Mouse (Mus musculus) heart, embryonic 16.5 days (tissue): ENCODE results near the gene Ifna4. TPM values are rescaled to one million over a fixed set of nuclear protein-coding genes. Genes with fewer than 3 reads are reported as not detected.
A peak's percentile ranks its signal among the peaks of the same experiment; 100 is the strongest.

Experiments
- ATAC-seq: fragments of 200-750 bp; cut with Nextera tagmentation; replicated peaks from 2 replicates; pipeline ENCODE4 v1.8.0; 2017; ENCODE audit warnings: moderate number of reproducible peaks; ENCODE audit not compliant: insufficient read depth, low FRiP score; ENCODE audit errors: extremely low read depth
- H3K27ac ChIP-seq: fragments of 300-500 bp; sonication (generic); 2 replicates; pipeline ENCODE4 v1.5.1; 2014; ENCODE audit warnings: mild to moderate bottlenecking, low read length, control low read depth, moderate library complexity
- H3K27me3 ChIP-seq: fragments of 300-500 bp; sonication (generic); 2 replicates; pipeline ENCODE4 v1.6.1; 2014; ENCODE audit warnings: low read length, mixed read lengths; ENCODE audit not compliant: control insufficient read depth, insufficient read depth
- H3K36me3 ChIP-seq: fragments of 300-500 bp; sonication (generic); 2 replicates; pipeline ENCODE4 v1.6.1; 2014; ENCODE audit not compliant: control insufficient read depth, insufficient read depth
- H3K4me1 ChIP-seq: fragments of 300-500 bp; sonication (generic); 2 replicates; pipeline ENCODE4 v1.6.1; 2014; ENCODE audit warnings: low read length, mixed read lengths; ENCODE audit not compliant: control insufficient read depth, insufficient read depth
- H3K4me2 ChIP-seq: fragments of 300-500 bp; sonication (generic); 2 replicates; pipeline ENCODE4 v1.6.1; 2014; ENCODE audit warnings: low read depth, mild to moderate bottlenecking, control low read depth, low read length
- H3K4me3 ChIP-seq: fragments of 300-500 bp; sonication (generic); 2 replicates; pipeline ENCODE4 v1.5.1; 2014; ENCODE audit warnings: mild to moderate bottlenecking, control low read depth, low read length
- H3K9ac ChIP-seq: fragments of 300-500 bp; sonication (generic); 2 replicates; pipeline ENCODE4 v1.6.1; 2014; ENCODE audit warnings: low read length, control low read depth
- H3K9me3 ChIP-seq: fragments of 300-500 bp; sonication (generic); replicated peaks from 2 replicates; pipeline ENCODE4 v1.6.1; 2016; ENCODE audit warnings: low read length; ENCODE audit not compliant: control insufficient read depth
- WGBS: fragments of 180-500 bp; shearing (Covaris S2); extraction: QIAGEN DNeasy Blood & Tissue Kit; methylation state at CpG from one replicate; pipeline ENCODE4 v1.1.7; 2014; 5-methylcytosine and 5-hydroxymethylcytosine counted together
- polyA plus RNA-seq: library from polyadenylated mRNA; unstranded; fragments of >200 nt; fragmentation: Nextera tagmentation; extraction: Ambion mirVana; gene quantifications from 2 replicates; pipeline ENCODE4 v1.2.1, GENCODE M21; 2015

Ifna4 gene
- polyA plus RNA-seq, 1 experiment from 2014 or later = not detected

- Histone ChIP-seq H3K4me1 (no peaks in the 10 kb centered on the region; the same call in 1 of the 2 replicates), H3K27ac (no peak overlapping the region), H3K4me2 (no peak overlapping the region), H3K9ac (no peak overlapping the region), H3K27me3 (peaks cover 2% of the 10 kb centered on the region; the same call in 1 of the 2 replicates), H3K4me3 (no peak overlapping the region), H3K9me3 (no peaks in the 10 kb centered on the region), H3K36me3 (no peaks in the 10 kb centered on the region)
- 81% methylated on average over 4 of the region's 4 CpGs for WGBS
- no peak for ATAC-seq
Measured at GRCm38 (mm10) chr4:88876520-88876919, 34.9 kb downstream of the Ifna4 start.

- 33% methylated on average over 10 of the region's 10 CpGs for WGBS
- Histone ChIP-seq H3K9ac (no peak overlapping the region), H3K4me3 (no peak overlapping the region), H3K36me3 (no peaks in the 10 kb centered on the region), H3K9me3 (no peaks in the 10 kb centered on the region), H3K4me2 (0 out of 2 replicates have a peak overlapping the region, but pooled peaks have one; percentile 12), H3K4me1 (no peaks in the 10 kb centered on the region; the same call in 1 of the 2 replicates), H3K27ac (no peak overlapping the region), H3K27me3 (no peaks in the 10 kb centered on the region)
- ATAC-seq = 0 out of 2 replicates have a peak, but pooled peaks have one; percentile 41
Measured at GRCm38 (mm10) chr4:88878246-88878645, 36.6 kb downstream of the Ifna4 start.

GRCm38 (mm10) chr4:88878772-88879171 is 37.1 kb downstream of the Ifna4 start:
- Histone ChIP-seq H3K27ac (no peak overlapping the region), H3K4me1 (no peaks in the 10 kb centered on the region; the same call in 1 of the 2 replicates), H3K4me3 (no peak overlapping the region), H3K36me3 (no peaks in the 10 kb centered on the region), H3K9me3 (no peaks in the 10 kb centered on the region), H3K4me2 (no peak overlapping the region), H3K9ac (no peak overlapping the region), H3K27me3 (no peaks in the 10 kb centered on the region)
- 69% methylated on average over 4 of the region's 4 CpGs for WGBS
- no peak for ATAC-seq

GRCm38 (mm10) chr4:88880101-88880500 is 38.4 kb downstream of the Ifna4 start, which contains the start of gene Ifne:
Gene Ifne (minus strand): TSS chr4:88880201.
- Histone ChIP-seq H3K9ac (no peak within 1 kb of the TSS), H3K27ac (no peak within 1 kb of the TSS), H3K36me3 (no peaks in the 10 kb centered on the region), H3K27me3 (no peaks in the 10 kb centered on the region), H3K4me2 (no peak within 1 kb of the TSS), H3K4me3 (no peak within 1 kb of the TSS), H3K9me3 (no peaks in the 10 kb centered on the region), H3K4me1 (no peaks in the 10 kb centered on the region; the same call in 1 of the 2 replicates)
- ATAC-seq = no peak
- WGBS = 79% methylated on average over 8 of the region's 8 CpGs

GRCm38 (mm10) chr4:88888236-88888635 is 46.6 kb downstream of the Ifna4 start:
- Histone ChIP-seq H3K4me3 (no peak overlapping the region), H3K9ac (no peak overlapping the region), H3K4me1 (no peaks in the 10 kb centered on the region), H3K27ac (no peak overlapping the region), H3K36me3 (no peaks in the 10 kb centered on the region), H3K9me3 (no peaks in the 10 kb centered on the region), H3K27me3 (no peaks in the 10 kb centered on the region), H3K4me2 (no peak overlapping the region)
- no peak for ATAC-seq

Other genes with a start within 250 kb of the Ifna4 start
- not detected in 2 replicates for gene Ifna9, start 249.5 kb upstream of the Ifna4 start, polyA plus RNA-seq
- not detected in 2 replicates for gene Ifna12, start 238.5 kb upstream of the Ifna4 start, polyA plus RNA-seq
- not detected in 2 replicates for gene C87499, start 207.4 kb upstream of the Ifna4 start, polyA plus RNA-seq
- gene Ifna13, start 197.4 kb upstream of the Ifna4 start, polyA plus RNA-seq = not detected in 2 replicates
- not detected in 2 replicates for gene Ifna16, start 164.9 kb upstream of the Ifna4 start, polyA plus RNA-seq
- not detected in 2 replicates for gene Ifna2, start 157.9 kb upstream of the Ifna4 start, polyA plus RNA-seq
- not detected in 2 replicates for gene Ifnab, start 150.5 kb upstream of the Ifna4 start, polyA plus RNA-seq
- gene Gm26566, start 120.1 kb upstream of the Ifna4 start, polyA plus RNA-seq = 0.76 and 1.1 TPM in 2 replicates
- 77.2 and 82.3 TPM in 2 replicates for gene Klhl9, start 119.4 kb upstream of the Ifna4 start, polyA plus RNA-seq
- not detected in 2 replicates for gene Gm13271, start 87.0 kb upstream of the Ifna4 start, polyA plus RNA-seq
- gene Gm13283, start 81.7 kb upstream of the Ifna4 start, polyA plus RNA-seq = 0.25 TPM in 2 replicates
- gene Gm13290, start 68.0 kb upstream of the Ifna4 start, polyA plus RNA-seq = 0.39 and 0.45 TPM in 2 replicates
- gene Gm13289, start 64.9 kb upstream of the Ifna4 start, polyA plus RNA-seq = not detected in 2 replicates
- not detected in 2 replicates for gene Gm13272, start 62.0 kb upstream of the Ifna4 start, polyA plus RNA-seq
- gene Ifnz, start 59.7 kb upstream of the Ifna4 start, polyA plus RNA-seq = 0.50 TPM in 1 of 2 replicates, not detected in the other
- gene Gm13276, start 56.2 kb upstream of the Ifna4 start, polyA plus RNA-seq = not detected in 2 replicates
- gene Gm13277, start 53.2 kb upstream of the Ifna4 start, polyA plus RNA-seq = not detected in 2 replicates
- gene Gm13278, start 50.3 kb upstream of the Ifna4 start, polyA plus RNA-seq = not detected in 2 replicates
- not detected in 2 replicates for gene Gm13275, start 47.4 kb upstream of the Ifna4 start, polyA plus RNA-seq
- gene Gm13279, start 44.5 kb upstream of the Ifna4 start, polyA plus RNA-seq = not detected in 2 replicates
- gene Gm13285, start 42.2 kb upstream of the Ifna4 start, polyA plus RNA-seq = 0.72 and 1.6 TPM in 2 replicates
- gene Gm13287, start 38.6 kb upstream of the Ifna4 start, polyA plus RNA-seq = not detected in 2 replicates
- not detected in 2 replicates for gene Gm13288, start 36.3 kb upstream of the Ifna4 start, polyA plus RNA-seq
- not detected in 2 replicates for gene Ifna7, start 25.6 kb upstream of the Ifna4 start, polyA plus RNA-seq
- gene Ifna11, start 21.9 kb upstream of the Ifna4 start, polyA plus RNA-seq = not detected in 2 replicates
- gene Ifna6, start 14.4 kb upstream of the Ifna4 start, polyA plus RNA-seq = not detected in 2 replicates
- not detected in 2 replicates for gene Ifna5, start 6.3 kb upstream of the Ifna4 start, polyA plus RNA-seq
- not detected in 2 replicates for gene Ifna1, start 8.2 kb downstream of the Ifna4 start, polyA plus RNA-seq
- gene Ifne, start 38.3 kb downstream of the Ifna4 start, polyA plus RNA-seq = not detected in 2 replicates